Mouse (Mus musculus) A20 (cell line): ENCODE measurements at regions not wholly inside any gene's neighbourhood (a gene's known extent, or its start where the extent isn't known, plus 50 kb on each side); places are given as distances from the start of the nearest gene placed in this dataset.

ENCODE experiments used
- DNase-seq: peaks from one replicate; pipeline ENCODE4 v3.0.0-alpha.2; 2011; ENCODE audit warnings: low read depth, low spot score

DNA sequence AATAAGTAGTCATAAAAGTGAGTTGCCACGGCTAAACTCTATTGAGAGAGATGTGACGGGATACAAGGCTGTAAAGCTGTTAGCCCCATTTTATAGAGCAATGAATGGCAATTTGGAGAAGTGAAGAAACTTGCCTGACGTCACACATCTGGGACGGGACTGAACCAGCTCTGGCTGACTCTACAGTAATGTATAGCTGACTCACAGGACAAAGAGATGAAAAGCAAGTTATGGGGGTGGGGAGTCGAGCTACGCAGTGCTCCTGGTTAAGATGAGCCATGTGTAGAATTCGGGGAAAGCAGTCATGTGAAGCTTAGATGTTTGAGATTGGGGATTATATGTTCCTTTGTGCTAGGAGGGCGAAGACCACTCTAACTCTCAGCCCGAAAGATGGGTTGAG, 72.2 kb upstream of the Boc start:
- no peak for DNase-seq

DNA sequence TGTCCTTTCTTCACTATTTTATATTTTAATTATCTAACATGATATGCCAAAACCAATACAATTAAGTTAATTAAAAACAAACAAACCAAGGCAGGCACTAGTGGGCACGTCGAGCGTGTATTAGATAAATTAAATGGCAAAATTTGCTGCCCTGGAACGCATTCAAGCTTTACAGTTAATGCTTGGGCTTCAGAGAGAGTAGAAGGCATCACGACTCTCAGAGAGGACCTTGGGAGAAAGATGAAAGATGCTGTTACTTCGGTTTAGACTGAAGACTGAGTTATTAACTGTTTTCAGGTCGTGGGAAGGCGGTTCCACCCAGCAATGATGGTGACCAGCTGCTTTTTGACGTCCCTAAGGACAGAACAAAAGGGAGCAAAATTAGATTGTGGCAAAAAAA, 71.7 kb upstream of the Boc start:
- DNase-seq = no peak

DNA sequence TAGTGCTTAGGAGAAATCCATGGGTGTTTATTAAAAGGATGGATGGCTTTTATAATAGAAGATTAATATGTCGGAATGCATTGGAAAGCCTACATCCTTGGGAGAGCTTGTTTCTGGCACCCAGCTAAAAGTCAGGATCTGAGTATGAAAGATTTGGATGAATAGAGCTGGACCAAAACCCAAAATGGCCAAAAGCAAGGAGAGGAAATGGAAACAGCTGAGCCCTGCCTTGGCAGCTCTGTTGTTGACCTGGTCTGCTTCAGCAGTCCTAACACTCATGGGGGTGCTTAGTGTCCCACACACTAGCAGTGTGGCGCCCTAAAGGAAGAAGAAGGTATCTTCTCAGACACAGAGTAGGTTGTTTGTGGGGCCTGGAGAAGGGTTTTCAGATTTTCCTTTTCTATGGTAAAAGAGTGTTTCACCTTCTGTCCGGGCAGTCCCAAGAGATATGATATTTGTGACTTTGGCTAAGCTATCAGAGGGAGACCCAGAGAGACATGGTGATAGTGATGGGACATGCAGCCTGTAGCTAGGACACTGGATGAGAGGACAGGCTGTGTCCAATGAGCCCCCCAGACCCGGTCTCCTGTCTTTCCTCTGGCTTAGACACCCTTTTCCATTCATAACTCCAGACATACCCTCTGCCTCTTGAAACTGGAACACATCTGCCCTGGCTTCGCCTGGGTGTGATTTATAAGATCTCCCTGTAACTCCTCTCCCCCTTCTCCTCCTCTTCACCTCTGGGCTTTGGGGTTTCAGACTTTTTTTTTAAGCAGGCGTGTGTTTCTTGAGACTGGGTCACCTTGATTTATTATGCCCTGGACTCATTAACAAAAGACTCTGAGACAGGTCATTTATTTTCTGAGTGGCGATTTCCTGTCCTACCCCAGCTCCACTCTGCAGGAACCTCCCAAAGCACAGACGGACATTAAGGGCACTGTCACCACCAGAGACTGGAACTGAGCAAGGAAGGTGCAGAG, 70.9 kb upstream of the Boc start:
- no peak for DNase-seq

DNA sequence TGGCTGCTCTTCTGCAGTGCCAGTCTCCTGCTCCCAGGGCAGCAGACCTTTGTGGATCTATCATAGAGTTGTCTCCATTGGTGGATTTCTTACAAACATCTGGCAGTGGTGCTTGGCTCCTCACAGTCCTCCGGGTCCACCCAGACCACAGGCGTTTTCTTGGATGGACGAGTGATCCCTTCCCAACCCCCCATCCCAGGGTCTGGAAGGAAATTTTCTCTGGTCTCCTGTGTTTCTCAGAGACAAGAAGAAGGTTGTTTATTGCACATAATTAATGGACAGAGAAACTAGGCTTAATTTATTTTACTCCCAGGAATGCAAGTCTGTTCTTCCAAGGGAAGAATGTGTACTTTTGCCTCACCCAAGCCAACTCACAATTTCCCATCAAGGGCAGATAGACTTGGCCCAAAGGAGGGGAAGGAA, 67.2 kb upstream of the Boc start:
- DNase-seq = no peak

DNA sequence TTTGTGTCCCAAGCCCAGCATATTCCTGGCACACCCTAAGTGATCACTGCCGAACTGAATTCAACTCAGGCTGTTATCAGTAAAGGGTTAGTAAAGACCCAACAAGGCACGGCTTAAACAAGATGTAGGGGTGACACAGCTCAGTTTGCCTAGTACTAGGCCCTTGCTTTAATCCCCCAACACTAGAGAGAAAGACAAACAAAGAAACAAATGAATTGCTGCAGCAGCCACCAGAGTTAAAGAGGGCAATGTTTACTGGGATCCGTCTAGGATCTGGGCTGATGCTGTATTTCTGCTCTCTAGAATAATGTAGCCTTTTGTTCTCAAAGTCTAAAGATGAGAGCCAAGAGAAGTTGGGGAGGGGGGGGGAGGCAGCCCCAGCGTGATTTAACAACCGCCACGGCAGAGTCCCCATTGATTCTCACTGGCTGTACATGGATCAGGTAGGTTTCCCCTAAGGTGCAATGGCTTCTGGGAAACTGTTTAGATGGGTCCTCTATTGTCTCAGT, 66.5 kb upstream of the Boc start:
- DNase-seq = no peak

DNA sequence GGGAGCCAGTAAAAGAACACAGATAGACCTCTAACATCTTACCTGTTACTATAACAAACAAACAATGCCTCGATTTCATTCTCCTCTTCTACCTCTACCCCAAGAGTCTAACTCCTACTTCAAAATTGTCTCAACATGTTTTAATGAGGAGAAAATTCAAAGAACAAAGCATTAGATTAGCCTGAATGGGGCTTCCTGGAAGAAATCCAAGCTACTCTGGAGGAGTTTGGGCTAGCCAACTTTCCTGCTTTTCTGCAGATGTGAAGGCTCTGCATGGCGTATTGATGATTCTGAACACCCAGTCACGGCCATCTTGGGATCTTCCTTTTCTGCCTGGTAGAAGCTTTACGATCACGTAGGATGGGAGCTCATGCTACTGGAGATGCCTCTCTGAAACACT, 62.9 kb upstream of the Boc start:
- DNase-seq = no peak

DNA sequence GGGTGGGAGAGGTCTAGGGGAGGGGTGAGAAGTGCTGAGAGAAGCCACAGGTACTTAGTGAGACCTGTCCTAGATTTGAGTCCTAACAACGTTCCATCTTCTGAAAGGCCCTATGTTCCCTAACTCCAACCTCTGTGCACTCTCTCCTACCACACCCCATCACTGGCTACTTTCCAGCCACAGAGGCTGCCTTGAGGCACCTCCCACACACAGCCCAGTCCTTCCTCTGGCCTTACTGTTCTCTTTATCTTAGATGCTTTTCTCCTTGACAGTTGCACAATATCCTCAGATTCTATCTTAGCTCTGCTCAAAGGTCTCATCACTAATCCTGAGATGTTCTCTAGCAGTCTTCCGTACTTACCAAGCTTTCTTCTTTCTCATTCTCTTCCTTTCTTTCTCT, 61.8 kb upstream of the Boc start:
- no peak for DNase-seq

DNA sequence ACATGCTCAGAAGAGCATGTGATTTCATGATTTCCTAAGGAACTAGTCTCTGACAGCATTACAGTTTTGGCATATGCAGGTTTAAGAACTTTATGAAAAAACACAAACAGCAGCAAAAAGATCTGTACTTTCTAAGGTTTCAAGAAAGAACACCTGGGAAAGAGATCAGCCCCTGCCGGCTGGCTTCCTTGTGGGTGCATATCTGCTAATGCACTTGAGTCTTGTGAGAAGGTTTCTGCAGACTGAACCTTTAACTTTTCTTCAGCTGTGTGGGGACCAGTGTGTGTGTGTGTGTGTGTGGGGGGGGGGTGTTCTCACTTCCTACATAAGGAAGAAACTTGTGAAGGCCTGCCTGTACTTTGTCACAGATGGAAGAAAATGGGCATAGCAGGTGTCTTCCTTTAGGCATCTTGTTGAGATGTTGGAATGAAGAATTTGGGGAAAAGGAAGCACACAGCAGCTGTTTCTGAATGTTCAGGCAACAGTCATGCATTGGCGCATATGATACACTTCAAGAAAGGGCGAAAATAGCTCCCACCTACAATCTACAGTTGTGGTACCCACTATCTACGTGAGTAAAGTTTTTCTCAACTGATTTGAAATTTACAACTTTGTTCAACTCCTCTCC, 60.9 kb upstream of the Boc start:
- no peak for DNase-seq

DNA sequence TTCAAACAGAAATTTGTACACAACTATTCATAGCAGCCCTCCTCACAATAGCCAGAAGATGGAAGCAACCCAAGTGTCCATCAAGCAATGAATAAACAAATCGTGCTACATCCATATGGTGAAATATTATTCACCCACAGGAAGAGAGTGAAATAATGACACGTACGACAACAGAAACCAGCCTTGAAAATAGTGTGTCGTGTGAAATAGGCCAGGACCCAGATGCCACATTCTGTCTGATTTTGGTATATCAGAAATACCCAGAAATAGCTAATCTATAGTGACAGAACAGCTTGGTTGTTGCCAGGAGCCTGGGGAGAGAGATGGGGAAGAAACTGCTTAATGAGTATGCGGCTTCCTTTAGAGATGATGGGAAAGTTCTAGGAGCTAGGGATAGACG, 58.3 kb upstream of the Boc start:
- no peak for DNase-seq

DNA sequence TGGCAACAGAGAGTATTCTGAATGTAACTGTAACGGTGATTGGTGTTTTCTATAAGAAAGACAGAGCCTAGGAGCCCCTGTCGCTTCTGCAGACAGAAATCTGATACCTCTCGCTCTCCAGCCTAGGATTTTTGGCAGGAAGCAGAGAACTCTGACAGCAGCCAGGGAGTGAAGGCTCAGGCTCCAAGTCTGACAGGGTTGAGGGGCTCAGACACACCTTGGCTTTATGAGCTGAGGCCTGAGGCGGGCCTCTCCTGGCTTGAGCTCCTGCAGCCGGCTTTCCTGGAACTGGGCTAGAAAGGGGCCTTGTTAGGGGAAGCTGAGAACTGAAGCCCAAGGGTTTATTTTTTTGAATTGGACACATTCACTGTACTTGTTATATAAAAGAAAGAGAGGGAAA, 57.7 kb upstream of the Boc start:
- DNase-seq = no peak

DNA sequence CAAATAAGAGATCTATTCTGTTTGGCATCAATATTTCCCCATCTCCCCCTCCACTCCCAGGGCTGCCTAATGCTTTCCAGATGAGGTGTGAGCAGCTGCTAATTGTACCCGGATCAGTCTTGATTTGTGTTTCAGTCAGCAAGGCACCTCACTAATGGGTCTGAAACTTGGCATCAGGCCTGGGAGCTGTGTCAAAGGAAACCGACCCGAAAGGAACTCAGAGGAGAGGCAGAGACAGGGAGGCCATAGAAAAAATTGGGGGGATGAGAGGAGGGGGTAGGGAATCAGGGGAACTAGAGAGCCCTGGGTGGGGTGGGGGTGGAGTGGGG, 57.1 kb upstream of the Boc start:
- DNase-seq = no peak

DNA sequence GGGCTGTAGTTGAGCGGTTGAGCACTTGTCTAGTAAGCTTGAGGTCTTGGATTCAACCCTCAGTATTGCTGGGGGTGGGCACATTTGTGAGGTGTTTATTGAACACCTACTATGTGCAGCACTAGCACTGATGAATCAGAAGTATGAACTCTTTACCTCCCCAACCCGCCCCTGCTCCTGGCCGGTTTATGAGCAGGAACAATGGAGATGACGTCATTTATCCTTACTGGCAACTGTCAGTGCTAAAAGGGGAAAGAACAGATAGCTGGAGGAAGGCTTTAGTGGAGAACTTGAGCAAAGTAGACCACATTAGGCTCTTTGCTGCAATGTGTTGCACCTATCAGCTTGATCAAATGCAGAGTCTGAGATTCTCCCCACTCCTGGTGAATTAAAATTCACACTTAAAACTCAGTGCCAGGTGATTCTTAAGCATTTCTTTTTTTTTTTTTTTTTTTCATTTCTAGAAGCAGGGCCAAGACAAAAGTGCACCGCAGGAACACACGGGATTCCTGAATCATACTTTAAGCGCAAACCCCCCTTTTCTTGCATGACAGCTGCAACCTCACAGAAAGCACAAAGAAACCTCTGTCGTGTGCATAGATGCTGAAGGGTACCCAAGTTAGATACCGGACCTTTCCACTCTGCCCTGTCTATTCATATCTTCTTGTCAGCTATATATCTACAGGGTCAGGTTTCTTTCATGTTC, 56.6 kb upstream of the Boc start:
- DNase-seq = no peak

DNA sequence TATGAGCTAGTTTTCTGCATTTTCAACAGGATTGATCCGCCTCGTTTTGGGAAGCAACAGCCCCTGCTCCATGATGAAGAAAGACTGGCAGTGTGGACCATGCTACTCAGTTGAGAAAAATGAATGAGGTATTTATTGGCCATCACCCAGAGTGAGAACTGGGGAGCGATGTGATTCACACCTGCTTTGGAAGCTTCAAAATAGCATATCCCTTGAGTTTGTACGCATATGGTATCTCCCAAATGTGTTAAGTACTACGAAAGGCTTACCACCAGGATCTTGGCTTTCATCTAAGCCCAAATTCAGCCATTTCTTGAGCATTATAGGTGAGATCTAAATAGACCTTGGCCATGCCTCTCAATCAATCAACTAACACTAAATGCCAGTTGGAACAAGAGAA, 55.5 kb upstream of the Boc start:
- no peak for DNase-seq

DNA sequence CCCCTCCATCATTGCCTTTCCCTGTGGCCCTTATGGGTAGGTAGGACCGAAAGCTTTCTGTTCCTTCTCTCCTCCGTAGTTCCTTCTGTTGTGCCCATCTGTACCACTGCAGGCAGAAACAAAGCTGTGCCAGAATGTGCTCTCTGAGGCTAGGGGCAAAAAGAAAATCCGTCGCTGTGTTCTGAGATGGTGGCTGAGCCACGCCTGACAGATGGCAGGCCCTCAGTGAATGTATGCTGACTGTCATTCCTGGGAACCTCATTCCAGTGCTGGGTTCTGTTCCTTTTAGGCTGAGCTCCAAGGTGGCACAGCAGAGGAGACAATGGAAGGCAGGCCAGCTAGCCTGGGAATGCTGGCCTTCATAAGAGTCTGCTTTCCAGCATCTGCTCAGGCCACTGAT, 54.0 kb upstream of the Boc start:
- DNase-seq = no peak

DNA sequence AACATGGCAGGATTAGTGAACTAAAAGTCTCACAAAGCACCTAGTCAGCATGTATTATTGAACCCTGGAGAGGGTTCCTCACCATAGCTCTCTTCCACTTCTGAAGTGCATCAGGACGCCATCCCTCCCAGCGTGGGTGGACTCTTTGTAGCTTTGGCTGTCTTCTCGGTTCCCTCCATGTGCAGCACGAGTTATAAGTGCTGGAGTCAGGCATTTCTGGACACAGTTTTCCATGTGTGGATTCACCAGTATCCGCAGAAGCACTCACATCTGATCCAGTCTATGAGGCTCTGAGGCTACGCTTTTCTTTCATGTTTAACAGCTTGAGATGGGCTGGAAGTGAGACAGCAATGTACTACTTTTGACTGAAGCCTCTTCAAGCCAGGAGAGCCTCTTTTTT, 52.8 kb upstream of the Boc start:
- no peak for DNase-seq

DNA sequence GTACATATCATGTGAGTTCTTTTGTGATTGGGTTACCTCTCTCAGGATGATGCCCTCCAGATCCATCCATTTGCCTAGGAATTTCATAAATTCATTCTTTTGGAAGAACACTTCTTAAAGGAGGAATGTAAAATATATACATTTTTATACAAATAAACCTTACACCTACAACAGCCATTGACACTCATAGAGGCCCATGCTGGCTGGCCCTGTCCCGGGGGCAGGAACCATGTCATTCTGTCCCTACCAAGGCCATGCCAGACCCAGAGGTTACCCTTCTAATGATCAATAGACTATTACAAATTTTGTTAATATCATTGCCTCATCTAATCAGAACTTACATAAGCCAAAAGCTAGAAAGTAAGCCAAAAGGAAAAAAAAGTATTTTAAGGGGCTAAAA, 49.9 kb upstream of the Boc start:
- no peak for DNase-seq
